Mouse (Mus musculus) forebrain, embryonic 16.5 days (tissue): Measurements from ENCODE around the gene Trim43a. TPM values are rescaled to one million over a fixed set of nuclear protein-coding genes. Genes with fewer than 3 reads are reported as not detected.

ENCODE experiments used
- polyA plus RNA-seq: library from polyadenylated mRNA; unstranded; fragments of >200 nt; fragmentation: Nextera tagmentation; extraction: Ambion mirVana; gene quantifications from 2 replicates; pipeline ENCODE4 v1.2.1, GENCODE M21; 2015

The Trim43a gene
- polyA plus RNA-seq, 1 experiment from 2014 or later, result 0.20 TPM

Other genes starting within 250 kb of the Trim43a start
- gene Snx14, start 141.9 kb upstream of the Trim43a start, polyA plus RNA-seq, result 28.3 and 32.2 TPM in 2 replicates
- 1.1 and 1.4 TPM in 2 replicates for gene Gm20537, start 124.3 kb upstream of the Trim43a start, polyA plus RNA-seq
- 122 and 136 TPM in 2 replicates for gene Syncrip, start 98.3 kb upstream of the Trim43a start, polyA plus RNA-seq
- 14.7 and 16.8 TPM in 2 replicates for gene Zfp949, start 32.9 kb upstream of the Trim43a start, polyA plus RNA-seq
- 29.3 and 36.6 TPM in 2 replicates for gene Mthfsl, start 139.4 kb downstream of the Trim43a start, polyA plus RNA-seq
- not detected in 2 replicates for gene Bcl2a1d, start 151.0 kb downstream of the Trim43a start, polyA plus RNA-seq